Mouse (Mus musculus) cortical plate, adult 2 months (tissue): ENCODE results near the gene Washc4.

Experiments used
- CTCF ChIP-seq: fragments of 200-500 bp; IDR thresholded peaks from 2 replicates; pipeline ENCODE4 v1.5.1; 2011; ENCODE audit warnings: mild to moderate bottlenecking, control low read depth, low read length; ENCODE audit not compliant: insufficient read depth; ENCODE audit errors: extremely low read depth
- POLR2A ChIP-seq: fragments of 200-500 bp; IDR thresholded peaks from 2 replicates; pipeline ENCODE4 v1.6.1; 2011; ENCODE audit warnings: mild to moderate bottlenecking, low read length, control low read depth; ENCODE audit not compliant: insufficient read depth; ENCODE audit errors: extremely low read depth

DNA sequence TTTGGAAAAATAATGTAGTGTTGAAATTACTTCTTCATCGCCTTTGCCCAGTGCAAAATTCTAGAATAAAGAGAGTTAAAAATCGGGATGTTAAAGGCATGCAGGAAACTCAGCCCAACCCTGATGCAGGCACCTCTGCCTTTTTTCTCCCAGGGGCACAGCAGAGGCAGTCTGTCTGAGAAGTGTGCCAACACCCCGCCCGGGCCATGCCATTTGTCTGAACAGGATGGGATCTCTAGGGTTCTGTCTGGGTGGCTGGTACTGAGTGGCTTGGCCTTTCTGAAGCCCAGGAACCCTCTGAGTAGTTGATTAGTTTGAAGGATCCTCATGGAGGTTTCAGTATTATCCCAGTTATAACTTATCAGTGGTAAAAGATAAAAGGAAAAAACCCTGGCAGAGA is 84.7 kb downstream of the Washc4 start:
- TF ChIP-seq POLR2A, result no peak
- TF ChIP-seq CTCF, result no peak
